Mouse (Mus musculus): ENCODE data around the gene Lpcat2b.

- TF ChIP-seq CTCF (IDR thresholded peaks at IDR 0.05; ENCODE audit: low read depth, low read length) (no peak), TAL1 (conservative IDR thresholded peaks at IDR 0.05; ENCODE audit: low read depth, low read length) (0 out of 2 replicates have a peak, but pooled peaks have one; percentile 19)
These were observed 48.8 kb downstream of the Lpcat2b start for GRCm38 (mm10) chr5:107480194-107480593.

Measured in G1E (cell line).